Mouse (Mus musculus) kidney, embryonic 14.5 days (tissue): ENCODE results near the gene Spata13. TPM values are rescaled to one million over a fixed set of nuclear protein-coding genes. Genes with fewer than 3 reads are reported as not detected.

Source experiments
- ATAC-seq: fragments of 200-750 bp; cut with Nextera tagmentation; 2 replicates; pipeline ENCODE4 v1.8.0; 2017; ENCODE audit warnings: moderate number of reproducible peaks, mild to moderate bottlenecking, moderate TSS enrichment, moderate library complexity; ENCODE audit not compliant: low FRiP score, low TSS enrichment
- H3K27ac ChIP-seq: fragments of 300-500 bp; sonication (generic); 2 replicates; pipeline ENCODE4 v1.5.1; 2014; ENCODE audit warnings: low read depth, mild to moderate bottlenecking, low read length, moderate library complexity, mixed read lengths
- H3K27me3 ChIP-seq: fragments of 300-500 bp; sonication (generic); 2 replicates; pipeline ENCODE4 v1.6.1; 2014; ENCODE audit warnings: mild to moderate bottlenecking, low read length; ENCODE audit not compliant: control insufficient read depth, insufficient read depth
- H3K36me3 ChIP-seq: fragments of 300-500 bp; sonication (generic); 2 replicates; pipeline ENCODE4 v1.6.1; 2014; ENCODE audit warnings: low read length, mixed read lengths; ENCODE audit not compliant: control insufficient read depth, insufficient read depth
- H3K4me1 ChIP-seq: fragments of 300-500 bp; sonication (generic); 2 replicates; pipeline ENCODE4 v1.6.1; 2014; ENCODE audit warnings: low read length, mixed read lengths; ENCODE audit not compliant: control insufficient read depth, insufficient read depth
- H3K4me2 ChIP-seq: fragments of 300-500 bp; sonication (generic); replicated peaks from 2 replicates; pipeline ENCODE4 v1.6.1; 2014; ENCODE audit warnings: low read depth, mild to moderate bottlenecking, low read length
- H3K4me3 ChIP-seq: fragments of 300-500 bp; sonication (generic); 2 replicates; pipeline ENCODE4 v1.5.1; 2014; ENCODE audit warnings: mild to moderate bottlenecking, low read length
- H3K9ac ChIP-seq: fragments of 300-500 bp; sonication (generic); 2 replicates; pipeline ENCODE4 v1.6.1; 2014; ENCODE audit warnings: low read depth, mild to moderate bottlenecking, low read length, moderate library complexity
- H3K9me3 ChIP-seq: fragments of 300-500 bp; sonication (generic); 2 replicates; pipeline ENCODE4 v1.6.1; 2016; ENCODE audit warnings: low read length; ENCODE audit not compliant: control insufficient read depth
- WGBS: fragments of 180-500 bp; shearing (Covaris S2); extraction: QIAGEN DNeasy Blood & Tissue Kit; methylation state at CpG from one replicate; pipeline ENCODE4 v1.1.7; 2014; 5-methylcytosine and 5-hydroxymethylcytosine counted together
- polyA plus RNA-seq: library from polyadenylated mRNA; unstranded; fragments of >200 nt; fragmentation: Nextera tagmentation; extraction: Ambion mirVana; gene quantifications from 2 replicates; pipeline ENCODE4 v1.2.1, GENCODE M21; 2014

The Spata13 gene
- polyA plus RNA-seq, 1 experiment from 2014 or later, result 65.7 TPM

DNA sequence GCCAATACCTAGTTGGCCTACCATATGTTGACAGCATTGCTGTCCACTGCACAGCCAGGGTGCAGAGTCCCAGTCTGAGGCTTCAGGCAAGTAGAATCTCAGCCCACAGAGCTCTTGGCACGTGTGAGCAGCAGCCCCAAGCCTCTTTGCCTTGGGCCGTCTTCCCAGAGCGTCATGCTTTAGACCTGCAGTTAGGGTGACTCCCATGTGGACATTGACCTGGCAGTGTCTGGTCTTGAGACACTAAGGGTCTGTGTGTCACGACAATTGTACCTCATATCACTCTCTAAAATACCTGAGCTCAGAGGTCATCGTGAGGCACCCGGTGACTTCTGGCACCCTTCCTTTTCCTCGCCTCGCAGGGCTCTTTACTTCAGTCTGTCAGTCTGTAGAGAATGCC is 125.3 kb downstream of the Spata13 start:
- Histone ChIP-seq H3K4me2 (no peak overlapping the region), H3K4me3 (no peak overlapping the region), H3K9ac (no peak overlapping the region), H3K4me1 (0 out of 2 replicates have a peak, but pooled peaks cover 3% of the 10 kb centered on the region), H3K27me3 (no peaks in the 10 kb centered on the region), H3K9me3 (no peaks in the 10 kb centered on the region), H3K36me3 (peaks cover 47% of the 10 kb centered on the region), H3K27ac (no peak overlapping the region)
- ATAC-seq, result no peak
- WGBS, result 94% methylated on average over 8 of the region's 8 CpGs

DNA sequence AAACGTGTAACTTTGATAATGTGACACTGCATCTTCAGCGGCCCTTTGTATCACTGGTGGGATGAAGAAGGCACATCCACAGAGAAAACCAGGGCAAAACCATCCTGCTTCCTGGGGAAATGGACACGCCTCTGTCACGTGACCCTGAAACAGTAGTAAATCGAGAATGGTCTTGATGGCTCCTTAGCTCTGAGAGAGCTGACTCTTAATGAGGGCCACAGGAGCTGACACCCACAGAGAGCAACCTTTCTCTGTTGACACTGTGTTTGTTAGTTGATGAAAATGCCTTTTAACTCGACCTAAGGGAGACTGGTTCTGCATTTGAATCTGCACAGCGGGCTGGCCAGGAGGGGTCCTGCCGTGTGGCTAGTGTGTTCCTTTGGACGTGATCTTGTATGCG is 128.0 kb downstream of the Spata13 start:
- Histone ChIP-seq H3K4me2 (no peak overlapping the region), H3K27me3 (no peaks in the 10 kb centered on the region), H3K27ac (no peak overlapping the region), H3K36me3 (peaks cover 27% of the 10 kb centered on the region), H3K9ac (no peak overlapping the region), H3K4me1 (0 out of 2 replicates have a peak, but pooled peaks cover 3% of the 10 kb centered on the region), H3K4me3 (no peak overlapping the region), H3K9me3 (no peaks in the 10 kb centered on the region)
- 77% methylated on average over 10 of the region's 10 CpGs for WGBS
- no peak for ATAC-seq

DNA sequence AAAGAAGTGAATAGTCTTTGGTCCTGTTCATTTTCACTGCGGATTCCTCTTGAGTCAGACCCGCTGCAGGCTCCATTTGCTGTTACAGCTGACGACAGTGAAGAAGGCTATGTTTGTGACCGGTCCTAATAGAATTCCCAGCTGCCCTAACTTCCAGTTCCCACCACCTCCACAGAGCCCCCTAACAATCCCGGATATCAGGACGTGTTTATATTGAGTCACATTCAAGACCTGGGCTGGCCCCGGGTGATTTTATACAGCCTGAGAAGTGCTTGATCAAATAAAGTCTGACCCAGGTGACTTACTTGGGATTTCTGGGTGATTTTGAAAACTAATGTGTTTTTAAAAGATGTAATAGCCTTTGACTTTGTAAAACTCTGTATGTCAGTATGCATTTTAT is 129.0 kb downstream of the Spata13 start:
- Histone ChIP-seq H3K27ac (no peak overlapping the region), H3K4me2 (no peak overlapping the region), H3K4me3 (no peak overlapping the region), H3K9me3 (no peaks in the 10 kb centered on the region), H3K9ac (no peak overlapping the region), H3K4me1 (0 out of 2 replicates have a peak, but pooled peaks cover 3% of the 10 kb centered on the region), H3K36me3 (peaks cover 21% of the 10 kb centered on the region), H3K27me3 (no peaks in the 10 kb centered on the region)
- no peak for ATAC-seq
- 57% methylated on average over 7 of the region's 7 CpGs for WGBS

DNA sequence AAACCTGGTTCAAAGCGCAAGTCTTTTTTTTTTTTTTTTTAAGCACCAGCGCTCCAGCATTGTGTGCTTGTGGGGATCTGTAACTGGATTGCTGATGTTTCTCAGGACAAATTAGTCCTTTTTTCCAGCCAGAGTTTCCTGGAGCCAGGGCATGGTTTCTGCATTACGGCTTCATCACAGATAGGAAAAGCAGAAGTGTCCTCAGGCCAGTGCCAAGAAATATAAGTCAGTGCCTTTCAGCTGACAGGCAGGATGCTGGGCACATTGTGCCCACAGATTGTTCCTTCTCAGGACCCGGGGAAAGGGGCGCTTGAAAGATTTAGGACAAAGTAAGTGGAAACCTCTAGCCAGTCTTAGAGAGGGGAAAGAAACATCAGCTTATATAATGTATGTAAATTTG is 129.9 kb downstream of the Spata13 start:
- Histone ChIP-seq H3K9ac (no peak overlapping the region), H3K27ac (no peak overlapping the region), H3K4me2 (no peak overlapping the region), H3K9me3 (no peaks in the 10 kb centered on the region), H3K4me1 (0 out of 2 replicates have a peak, but pooled peaks cover 3% of the 10 kb centered on the region), H3K27me3 (no peaks in the 10 kb centered on the region), H3K4me3 (no peak overlapping the region), H3K36me3 (peaks cover 16% of the 10 kb centered on the region)
- WGBS, result 83% methylated on average over 5 of the region's 5 CpGs
- ATAC-seq, result no peak

DNA sequence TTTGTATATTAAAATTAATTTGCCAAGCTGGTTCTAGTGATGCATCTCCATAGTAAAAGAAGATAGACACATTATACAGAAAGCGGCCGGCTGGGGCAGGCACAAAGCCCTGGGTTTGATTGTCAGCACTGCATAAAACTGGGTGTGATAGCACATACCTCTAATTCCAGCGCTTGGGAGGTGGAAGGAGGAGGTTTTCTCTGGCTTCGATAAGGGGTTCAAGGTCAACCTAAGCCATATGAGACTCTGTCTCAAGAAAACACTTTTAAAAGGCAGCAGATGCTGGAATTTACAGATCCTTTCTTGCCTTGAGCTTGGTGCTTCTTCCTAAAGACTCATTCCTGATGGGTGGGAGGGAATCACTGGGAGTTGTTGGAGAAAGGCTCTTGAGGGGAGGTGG is 130.7 kb downstream of the Spata13 start:
- H3K4me3 ChIP-seq, result no peak overlapping the region
- no peaks in the 10 kb centered on the region for H3K9me3 ChIP-seq
- H3K36me3 ChIP-seq, result peaks cover 16% of the 10 kb centered on the region
- 51% methylated on average over 4 of the region's 4 CpGs for WGBS
- H3K9ac ChIP-seq, result no peak overlapping the region
- no peaks in the 10 kb centered on the region for H3K27me3 ChIP-seq
- no peak for ATAC-seq
- no peak overlapping the region for H3K4me2 ChIP-seq
- H3K27ac ChIP-seq, result no peak overlapping the region; the same call in 1 of the 2 replicates
- H3K4me1 ChIP-seq, result 0 out of 2 replicates have a peak, but pooled peaks cover 3% of the 10 kb centered on the region

DNA sequence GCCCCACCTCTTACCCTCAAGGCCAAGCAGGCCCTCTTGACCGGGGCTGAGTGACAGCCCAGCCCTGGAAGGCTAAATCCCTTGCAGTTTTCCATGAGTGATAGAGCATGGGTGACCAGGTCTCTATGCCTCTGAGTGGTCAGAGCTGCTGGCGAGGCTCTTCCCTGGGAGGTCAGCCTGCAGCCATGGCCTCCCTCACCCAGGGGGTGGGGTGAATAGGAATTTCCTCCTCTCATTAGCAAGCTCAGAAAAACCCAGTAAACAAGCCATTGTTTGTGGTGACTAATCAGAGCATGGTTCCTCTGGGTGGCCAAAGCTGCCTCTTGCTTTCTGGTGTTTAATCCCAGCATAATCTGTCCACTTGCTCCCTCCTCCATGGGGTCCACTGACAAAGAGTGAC is 131.2 kb downstream of the Spata13 start:
- WGBS, result 37% methylated on average over 2 of the region's 2 CpGs
- H3K4me3 ChIP-seq, result no peak overlapping the region
- H3K4me2 ChIP-seq, result no peak overlapping the region
- peak; percentile 25; the same call in 1 of the 2 replicates for ATAC-seq
- no peaks in the 10 kb centered on the region for H3K27me3 ChIP-seq
- H3K9ac ChIP-seq, result no peak overlapping the region
- H3K27ac ChIP-seq, result no peak overlapping the region; the same call in 1 of the 2 replicates
- peaks cover 16% of the 10 kb centered on the region for H3K36me3 ChIP-seq
- 0 out of 2 replicates have a peak, but pooled peaks cover 3% of the 10 kb centered on the region for H3K4me1 ChIP-seq
- H3K9me3 ChIP-seq, result no peaks in the 10 kb centered on the region

DNA sequence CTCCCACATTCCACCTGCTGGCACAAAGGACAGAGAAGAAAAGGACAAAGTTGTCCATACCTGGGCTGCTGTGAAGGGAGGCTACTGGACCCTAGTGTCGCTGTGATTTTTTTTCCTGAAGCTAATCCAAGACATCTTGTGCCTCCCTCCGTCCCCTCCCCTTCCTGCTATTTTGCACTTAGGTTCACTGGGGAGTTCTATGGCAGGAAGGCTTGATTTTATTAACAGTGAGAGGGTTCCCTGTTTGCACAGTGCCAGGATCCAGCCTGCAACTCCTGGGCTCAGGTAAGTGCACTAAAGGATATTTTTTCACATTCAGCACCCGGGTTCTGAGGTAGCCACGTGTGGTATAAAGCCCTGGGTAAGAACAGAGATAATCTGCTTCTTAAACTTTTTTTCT is 134.1 kb downstream of the Spata13 start, which contains the start of gene C1qtnf9:
Gene C1qtnf9 (plus strand): TSS at position 251 of the 400 bp plus-strand sequence.
- WGBS, result 74% methylated on average over 4 of the region's 4 CpGs
- no peaks in the 10 kb centered on the region for H3K27me3 ChIP-seq
- H3K36me3 ChIP-seq, result no peaks in the 10 kb centered on the region; the same call in 1 of the 2 replicates
- H3K9me3 ChIP-seq, result no peaks in the 10 kb centered on the region
- H3K4me2 ChIP-seq, result no peak within 1 kb of the TSS
- 0 out of 2 replicates have a peak, but pooled peaks cover 3% of the 10 kb centered on the region for H3K4me1 ChIP-seq
- H3K4me3 ChIP-seq, result no peak within 1 kb of the TSS
- H3K9ac ChIP-seq, result no peak within 1 kb of the TSS
- no peak within 1 kb of the TSS for H3K27ac ChIP-seq
- no peak for ATAC-seq

DNA sequence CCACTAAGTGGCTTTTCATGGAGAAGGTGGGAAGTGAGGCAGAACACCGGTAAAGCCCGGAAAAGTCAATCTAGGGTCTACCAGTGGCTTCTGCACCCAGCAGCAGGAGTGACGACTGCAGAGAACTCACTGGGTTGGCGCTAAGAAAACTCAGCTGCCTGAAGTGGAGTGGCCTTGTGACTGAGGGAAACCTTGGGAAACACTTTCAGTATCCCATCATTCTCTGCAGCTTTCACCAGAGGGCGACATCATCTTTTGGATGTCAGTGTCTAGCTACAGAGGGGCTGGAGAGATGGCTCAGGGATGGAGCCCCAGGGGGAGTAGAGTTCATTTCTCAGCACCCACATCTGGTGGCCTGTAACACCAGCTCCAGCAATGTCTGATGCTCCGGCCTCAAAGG is 135.5 kb downstream of the Spata13 start:
- Histone ChIP-seq H3K27me3 (no peaks in the 10 kb centered on the region), H3K27ac (no peak overlapping the region), H3K9me3 (no peaks in the 10 kb centered on the region), H3K36me3 (no peaks in the 10 kb centered on the region), H3K4me3 (no peak overlapping the region), H3K4me1 (no peaks in the 10 kb centered on the region), H3K9ac (no peak overlapping the region), H3K4me2 (no peak overlapping the region)
- WGBS, result 37% methylated on average over 6 of the region's 6 CpGs
- no peak for ATAC-seq

DNA sequence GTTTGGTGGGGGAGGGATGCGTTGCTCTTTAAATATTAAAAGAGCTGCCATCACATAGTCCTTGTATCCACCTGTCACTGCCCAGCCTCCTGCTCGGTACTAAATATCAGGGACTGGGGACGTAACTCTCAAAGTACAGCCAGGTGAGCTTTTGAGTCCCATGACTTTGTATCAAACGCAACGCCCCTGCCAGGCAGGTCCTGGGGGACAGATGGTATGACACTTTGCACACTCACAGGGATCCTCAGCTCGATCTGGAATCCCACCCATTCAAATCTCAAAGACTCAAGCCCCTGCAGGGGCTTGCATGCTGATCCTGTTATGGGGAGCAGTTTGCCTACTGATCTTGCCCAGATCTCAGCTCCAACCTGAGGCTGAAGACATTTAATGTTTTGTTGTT is 136.8 kb downstream of the Spata13 start:
- H3K27me3 ChIP-seq, result no peaks in the 10 kb centered on the region
- no peak for ATAC-seq
- H3K4me2 ChIP-seq, result no peak overlapping the region
- no peaks in the 10 kb centered on the region for H3K9me3 ChIP-seq
- WGBS, result 76% methylated on average over 6 of the region's 6 CpGs
- no peak overlapping the region for H3K9ac ChIP-seq
- no peak overlapping the region for H3K4me3 ChIP-seq
- no peaks in the 10 kb centered on the region for H3K4me1 ChIP-seq
- H3K36me3 ChIP-seq, result no peaks in the 10 kb centered on the region
- no peak overlapping the region for H3K27ac ChIP-seq
